Mouse (Mus musculus): ENCODE results near the gene Gm10153. TPM values are rescaled to one million over a fixed set of nuclear protein-coding genes. Genes with fewer than 3 reads are reported as not detected.
"Not testable (repeated sequence)": the region's sequence is repeated elsewhere in the genome, so short reads cannot be mapped to it uniquely, and the experiment has no call there.

The Gm10153 gene
- polyA plus RNA-seq, 1 experiment, result not detected

DNA sequence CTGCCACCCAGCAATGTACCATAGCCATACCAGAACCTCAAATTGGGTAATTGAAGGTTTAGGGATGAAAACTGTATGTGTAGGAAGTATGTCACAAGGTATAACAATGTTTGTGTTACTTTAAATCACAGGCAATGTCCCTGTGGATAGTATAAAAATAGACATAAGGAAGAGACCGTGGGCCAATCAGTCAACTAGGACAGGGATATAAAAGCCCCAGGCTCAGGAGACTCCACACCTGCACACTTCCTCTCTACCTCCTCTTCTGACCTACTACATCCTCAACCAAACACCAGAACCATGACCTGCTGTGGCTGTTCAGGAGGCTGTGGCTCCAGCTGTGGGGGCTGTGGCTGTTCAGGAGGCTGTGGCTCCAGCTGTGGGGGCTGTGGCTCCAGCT is 21.4 kb upstream of the Gm10153 start, which contains the start of gene Gm7579:
Gm7579 (plus strand) TSS at position 301 of the 400 bp plus-strand sequence.
- H3K4me2 ChIP-seq (ENCODE audit: low read depth), result no peak within 1 kb of the TSS
- no peaks in the 10 kb centered on the region for H3K27me3 ChIP-seq (ENCODE audit: control insufficient read depth, insufficient read depth, insufficient read length)
- H3ac ChIP-seq (ENCODE audit: control insufficient read depth, insufficient read length), result no peak within 1 kb of the TSS
- no peaks in the 10 kb centered on the region for H3K36me3 ChIP-seq (ENCODE audit: control insufficient read depth, insufficient read depth)
- no peak for TF ChIP-seq SRF (IDR thresholded peaks at IDR 0.05; ENCODE audit: control insufficient read depth, insufficient read length, low read depth)
- no peak for TF ChIP-seq POLR2A (IDR thresholded peaks at IDR 0.05; ENCODE audit: insufficient read length, low read depth)
- H3K4me3 ChIP-seq, result no peak within 1 kb of the TSS
- H3K79me2 ChIP-seq (ENCODE audit: control insufficient read depth, insufficient read depth), result no peaks in the 10 kb centered on the region

DNA sequence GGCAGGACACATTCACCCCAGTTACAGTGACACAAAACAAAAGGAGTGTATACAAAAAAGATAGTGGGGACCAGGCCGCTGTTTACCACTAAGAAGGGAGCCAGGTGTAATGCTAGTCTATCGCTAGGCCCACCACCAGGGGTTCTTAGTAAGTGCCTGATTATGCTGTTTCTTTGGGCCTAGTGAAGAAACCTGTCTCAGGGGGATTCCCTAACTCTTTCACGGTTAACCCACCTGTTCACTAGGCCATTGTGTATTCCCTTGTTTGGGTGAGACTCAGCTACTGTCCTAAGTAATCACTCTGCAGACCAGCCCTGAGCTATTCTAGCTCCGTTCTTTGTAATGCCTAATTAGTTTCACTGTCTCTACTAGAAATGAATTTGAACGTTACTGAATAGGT is 16.7 kb upstream of the Gm10153 start:
- H3K27me3 ChIP-seq (ENCODE audit: control insufficient read depth, insufficient read depth, insufficient read length); H3K36me3 ChIP-seq (ENCODE audit: control insufficient read depth, insufficient read depth); H3K4me3 ChIP-seq; H3K4me2 ChIP-seq (ENCODE audit: low read depth); H3K79me2 ChIP-seq (ENCODE audit: control insufficient read depth, insufficient read depth); H3ac ChIP-seq (ENCODE audit: control insufficient read depth, insufficient read length): not testable (repeated sequence)

DNA sequence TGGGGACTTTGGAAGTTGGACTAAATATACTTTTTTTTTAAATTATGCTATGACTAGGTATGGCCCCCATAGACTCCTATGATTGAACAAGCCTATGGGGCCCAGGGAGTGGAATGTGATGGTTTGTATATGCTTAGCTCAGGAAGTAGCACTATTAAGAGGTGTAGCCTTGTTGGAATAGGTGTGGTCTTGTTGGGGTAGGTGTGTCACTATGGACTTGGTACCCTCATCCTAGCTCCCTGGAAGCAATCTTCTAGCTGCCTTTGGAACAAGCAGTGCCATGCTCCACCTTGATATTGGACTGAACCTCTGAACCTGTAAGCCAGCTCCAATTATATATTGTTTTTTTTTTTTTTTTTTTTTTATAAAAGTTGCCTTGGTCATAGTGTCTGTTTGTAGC is 15.3 kb upstream of the Gm10153 start:
- Histone ChIP-seq H3ac (ENCODE audit: control insufficient read depth, insufficient read length) (no peak overlapping the region), H3K79me2 (ENCODE audit: control insufficient read depth, insufficient read depth) (no peaks in the 10 kb centered on the region), H3K4me2 (ENCODE audit: low read depth) (no peak overlapping the region), H3K4me3 (no peak overlapping the region), H3K27me3 (ENCODE audit: control insufficient read depth, insufficient read depth, insufficient read length) (peaks cover 2% of the 10 kb centered on the region), H3K36me3 (ENCODE audit: control insufficient read depth, insufficient read depth) (no peaks in the 10 kb centered on the region)
- no peak for TF ChIP-seq SRF (IDR thresholded peaks at IDR 0.05; ENCODE audit: control insufficient read depth, insufficient read length, low read depth)
- no peak for TF ChIP-seq REST (IDR thresholded peaks at IDR 0.05; ENCODE audit: insufficient read depth, insufficient read length)
- no peak for TF ChIP-seq POLR2AphosphoS2 (IDR thresholded peaks at IDR 0.05; ENCODE audit: insufficient read length, low read depth)
- no peak for TF ChIP-seq POLR2A (IDR thresholded peaks at IDR 0.05; ENCODE audit: insufficient read length, low read depth)
- no peak for TF ChIP-seq MYOG (IDR thresholded peaks at IDR 0.05; ENCODE audit: control insufficient read depth in 1 of 3, insufficient read depth in 1 of 3, insufficient read length in 2 of 3, low read depth in 2 of 3)
- no peak for TF ChIP-seq CEBPB (IDR thresholded peaks at IDR 0.05; ENCODE audit: insufficient read depth, poor library complexity, severe bottlenecking)
- TF ChIP-seq TCF3 (IDR thresholded peaks at IDR 0.05; ENCODE audit: insufficient read length, low read depth), result no peak
- no peak for TF ChIP-seq MYOD1 (IDR thresholded peaks at IDR 0.05; ENCODE audit: control insufficient read depth in 1 of 3, insufficient read length in 2 of 3, low read depth in 2 of 3)
- TF ChIP-seq TCF12 (IDR thresholded peaks at IDR 0.05; ENCODE audit: insufficient read depth, poor library complexity, severe bottlenecking), result no peak
- TF ChIP-seq E2F4 (IDR thresholded peaks at IDR 0.05; ENCODE audit: insufficient read depth), result no peak
- no peak for TF ChIP-seq USF1 (IDR thresholded peaks at IDR 0.05; ENCODE audit: low read depth)
- no peak for TF ChIP-seq MAX (IDR thresholded peaks at IDR 0.05; ENCODE audit: low read depth)

DNA sequence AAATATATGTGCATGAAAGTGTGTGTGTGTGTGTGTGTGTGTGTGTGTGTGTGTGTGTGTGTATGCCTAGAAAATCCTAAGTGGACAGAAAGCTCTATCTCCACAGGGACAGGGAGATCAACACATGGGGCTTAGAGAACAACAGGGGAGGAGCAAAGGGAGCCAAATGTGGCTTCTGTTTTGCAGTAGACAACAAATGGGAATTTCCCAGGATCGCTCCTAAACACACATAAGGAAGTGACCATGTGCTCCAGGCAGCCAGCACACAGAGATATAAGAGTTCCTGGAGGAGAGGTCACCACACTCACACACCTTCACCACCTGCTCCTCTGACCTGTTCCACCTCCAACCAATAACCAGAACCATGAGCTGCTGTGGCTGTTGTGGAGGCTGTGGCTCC is 10.9 kb upstream of the Gm10153 start, which contains the start of gene Krtap5-3:
Krtap5-3 (plus strand) TSS at position 301 of the 400 bp plus-strand sequence.
- H3K79me2 ChIP-seq (ENCODE audit: control insufficient read depth, insufficient read depth), result no peaks in the 10 kb centered on the region

DNA sequence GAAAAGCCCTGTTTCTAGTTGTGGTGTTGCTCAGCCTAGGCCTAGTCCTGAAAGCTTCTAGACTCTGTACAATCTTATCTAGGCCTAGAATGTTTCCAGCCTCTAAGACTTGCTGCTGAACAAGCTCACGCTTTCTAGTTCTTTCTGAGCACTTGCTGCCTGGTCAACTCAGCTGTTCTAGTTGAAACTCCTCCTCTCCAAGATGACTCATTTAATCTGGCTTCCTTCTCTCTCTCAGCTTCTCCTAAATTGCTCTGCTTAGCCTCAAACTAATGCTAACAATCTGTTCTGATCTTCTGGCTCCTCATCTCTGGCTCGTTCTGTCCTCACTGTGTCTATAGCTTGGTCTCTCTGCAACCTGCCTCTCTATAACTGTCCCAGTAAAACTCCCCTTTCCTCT is 8.6 kb upstream of the Gm10153 start:
- H3K79me2 ChIP-seq (ENCODE audit: control insufficient read depth, insufficient read depth), result no peaks in the 10 kb centered on the region
- TF ChIP-seq MYOG (IDR thresholded peaks at IDR 0.05; ENCODE audit: control insufficient read depth in 1 of 3, insufficient read depth in 1 of 3, insufficient read length in 2 of 3, low read depth in 2 of 3) (no peak), E2F4 (IDR thresholded peaks at IDR 0.05; ENCODE audit: insufficient read depth) (no peak), MAX (IDR thresholded peaks at IDR 0.05; ENCODE audit: low read depth) (no peak), CEBPB (IDR thresholded peaks at IDR 0.05; ENCODE audit: insufficient read depth, poor library complexity, severe bottlenecking) (no peak), POLR2AphosphoS2 (IDR thresholded peaks at IDR 0.05; ENCODE audit: insufficient read length, low read depth) (no peak), SRF (IDR thresholded peaks at IDR 0.05; ENCODE audit: control insufficient read depth, insufficient read length, low read depth) (no peak), TCF3 (IDR thresholded peaks at IDR 0.05; ENCODE audit: insufficient read length, low read depth) (no peak), MYOD1 (IDR thresholded peaks at IDR 0.05; ENCODE audit: control insufficient read depth in 1 of 3, insufficient read length in 2 of 3, low read depth in 2 of 3) (no peak), USF1 (IDR thresholded peaks at IDR 0.05; ENCODE audit: low read depth) (no peak), TCF12 (IDR thresholded peaks at IDR 0.05; ENCODE audit: insufficient read depth, poor library complexity, severe bottlenecking) (no peak), REST (IDR thresholded peaks at IDR 0.05; ENCODE audit: insufficient read depth, insufficient read length) (no peak), POLR2A (IDR thresholded peaks at IDR 0.05; ENCODE audit: insufficient read length, low read depth) (no peak)

More for the DNA sequence above, 10.9 kb upstream of the Gm10153 start, which contains the start of gene Krtap5-3:
- H3K4me2 ChIP-seq (ENCODE audit: low read depth), result no peak within 1 kb of the TSS
- no peak within 1 kb of the TSS for H3K4me3 ChIP-seq
- H3ac ChIP-seq (ENCODE audit: control insufficient read depth, insufficient read length), result no peak within 1 kb of the TSS
- H3K36me3 ChIP-seq (ENCODE audit: control insufficient read depth, insufficient read depth), result no peaks in the 10 kb centered on the region
- H3K27me3 ChIP-seq (ENCODE audit: control insufficient read depth, insufficient read depth, insufficient read length), result peaks cover 4% of the 10 kb centered on the region
- TF ChIP-seq TCF3 (IDR thresholded peaks at IDR 0.05; ENCODE audit: insufficient read length, low read depth) (no peak), E2F4 (IDR thresholded peaks at IDR 0.05; ENCODE audit: insufficient read depth) (no peak), POLR2A (IDR thresholded peaks at IDR 0.05; ENCODE audit: insufficient read length, low read depth) (no peak), MYOD1 (IDR thresholded peaks at IDR 0.05; ENCODE audit: control insufficient read depth in 1 of 3, insufficient read length in 2 of 3, low read depth in 2 of 3) (no peak), MAX (IDR thresholded peaks at IDR 0.05; ENCODE audit: low read depth) (no peak), USF1 (IDR thresholded peaks at IDR 0.05; ENCODE audit: low read depth) (no peak), MYOG (IDR thresholded peaks at IDR 0.05; ENCODE audit: control insufficient read depth in 1 of 3, insufficient read depth in 1 of 3, insufficient read length in 2 of 3, low read depth in 2 of 3) (no peak), POLR2AphosphoS2 (IDR thresholded peaks at IDR 0.05; ENCODE audit: insufficient read length, low read depth) (no peak), SRF (IDR thresholded peaks at IDR 0.05; ENCODE audit: control insufficient read depth, insufficient read length, low read depth) (no peak), TCF12 (IDR thresholded peaks at IDR 0.05; ENCODE audit: insufficient read depth, poor library complexity, severe bottlenecking) (no peak), CEBPB (IDR thresholded peaks at IDR 0.05; ENCODE audit: insufficient read depth, poor library complexity, severe bottlenecking) (no peak)

More for the DNA sequence above, 8.6 kb upstream of the Gm10153 start:
- Histone ChIP-seq H3K27me3 (ENCODE audit: control insufficient read depth, insufficient read depth, insufficient read length) (peaks cover 4% of the 10 kb centered on the region), H3K4me2 (ENCODE audit: low read depth) (no peak overlapping the region), H3K4me3 (no peak overlapping the region), H3ac (ENCODE audit: control insufficient read depth, insufficient read length) (no peak overlapping the region), H3K36me3 (ENCODE audit: control insufficient read depth, insufficient read depth) (no peaks in the 10 kb centered on the region)

All from myocyte (in vitro differentiated cells).